Mouse (Mus musculus): ENCODE data around the gene Crcp.

Gene Crcp

GRCm38 (mm10) chr5:130029142-130029897, at the start of gene Crcp, which contains the start of gene Asl:
Crcp (plus strand) TSS chr5:130029290.
Asl (minus strand) TSS chr5:130029247.
- no peak for DNase-seq (ENCODE audit: extremely low read depth, low read depth, low spot score)

GRCm38 (mm10) chr5:129980216-129980615, 48.9 kb upstream of the Crcp start:
- DNase-seq (ENCODE audit: extremely low read depth, low read depth, low spot score) = no peak

GRCm38 (mm10) chr5:129989376-129989775, 39.7 kb upstream of the Crcp start:
- DNase-seq (ENCODE audit: extremely low read depth, low read depth, low spot score) = no peak

- no peak for DNase-seq (ENCODE audit: extremely low read depth, low read depth, low spot score)
Observed at GRCm38 (mm10) chr5:129991898-129992297, 37.2 kb upstream of the Crcp start.

GRCm38 (mm10) chr5:129993374-129993773, 35.7 kb upstream of the Crcp start:
- no peak for DNase-seq (ENCODE audit: extremely low read depth, low read depth, low spot score)

GRCm38 (mm10) chr5:129994989-129995388, 34.1 kb upstream of the Crcp start:
- DNase-seq (ENCODE audit: extremely low read depth, low read depth, low spot score) = no peak

GRCm38 (mm10) chr5:129997700-129998099, 31.4 kb upstream of the Crcp start:
- no peak for DNase-seq (ENCODE audit: extremely low read depth, low read depth, low spot score)

GRCm38 (mm10) chr5:129999097-129999496, 30.0 kb upstream of the Crcp start:
- no peak for DNase-seq (ENCODE audit: extremely low read depth, low read depth, low spot score)

GRCm38 (mm10) chr5:130000735-130001134, 28.4 kb upstream of the Crcp start:
- no peak for DNase-seq (ENCODE audit: extremely low read depth, low read depth, low spot score)

GRCm38 (mm10) chr5:130001356-130001987, 27.6 kb upstream of the Crcp start:
- DNase-seq (ENCODE audit: extremely low read depth, low read depth, low spot score) = no peak

- DNase-seq (ENCODE audit: extremely low read depth, low read depth, low spot score) = no peak
Observed at GRCm38 (mm10) chr5:130002301-130003146, 26.6 kb upstream of the Crcp start, which contains the start of gene Gusb. Gusb (minus strand) TSS chr5:130003049.

GRCm38 (mm10) chr5:130003229-130003628, 25.9 kb upstream of the Crcp start:
- DNase-seq (ENCODE audit: extremely low read depth, low read depth, low spot score) = no peak

GRCm38 (mm10) chr5:130007344-130007743, 21.7 kb upstream of the Crcp start:
- no peak for DNase-seq (ENCODE audit: extremely low read depth, low read depth, low spot score)

- no peak for DNase-seq (ENCODE audit: extremely low read depth, low read depth, low spot score)
Observed at GRCm38 (mm10) chr5:130008034-130008590, 21.0 kb upstream of the Crcp start.

GRCm38 (mm10) chr5:130009784-130010183, 19.3 kb upstream of the Crcp start:
- DNase-seq (ENCODE audit: extremely low read depth, low read depth, low spot score) = no peak

GRCm38 (mm10) chr5:130010961-130011360, 18.1 kb upstream of the Crcp start:
- DNase-seq (ENCODE audit: extremely low read depth, low read depth, low spot score) = no peak

- DNase-seq (ENCODE audit: extremely low read depth, low read depth, low spot score) = no peak
Observed at GRCm38 (mm10) chr5:130015104-130015503, 14.0 kb upstream of the Crcp start.

- no peak for DNase-seq (ENCODE audit: extremely low read depth, low read depth, low spot score)
Observed at GRCm38 (mm10) chr5:130019461-130019860, 9.6 kb upstream of the Crcp start.

- no peak for DNase-seq (ENCODE audit: extremely low read depth, low read depth, low spot score)
Observed at GRCm38 (mm10) chr5:130021361-130021966, 7.6 kb upstream of the Crcp start.

- DNase-seq (ENCODE audit: extremely low read depth, low read depth, low spot score) = no peak
Observed at GRCm38 (mm10) chr5:130022366-130022765, 6.7 kb upstream of the Crcp start.

Measured in fat pad, adult 2 months (tissue).